Mouse (Mus musculus) megakaryocyte progenitor cell, adult 5-6 weeks (primary cell): Measurements from ENCODE around the gene Ifi205. TPM values are rescaled to one million over a fixed set of nuclear protein-coding genes. Genes with fewer than 3 reads are reported as not detected.

Experiments
- ATAC-seq: replicated peaks from 2 replicates; pipeline ENCODE4 v1.8.0; 2016; ENCODE audit warnings: mild to moderate bottlenecking, moderate TSS enrichment, inconsistent platforms; ENCODE audit not compliant: poor library complexity
- total RNA-seq, 2 experiments: library from RNA; stranded (forward) in 1 of 2; stranded (reverse) in 1 of 2; fragments of 157-497, 149-512 nt in 1 of 2; fragments of 200-1000 nt in 1 of 2; gene quantifications; 2 replicates each; pipeline versions ENCODE4 v1.2.3 to v1.2.4; 2015 to 2017

Gene Ifi205
- total RNA-seq, 2 experiments from 2014 or later, result 5.5 to 6.5 TPM

DNA sequence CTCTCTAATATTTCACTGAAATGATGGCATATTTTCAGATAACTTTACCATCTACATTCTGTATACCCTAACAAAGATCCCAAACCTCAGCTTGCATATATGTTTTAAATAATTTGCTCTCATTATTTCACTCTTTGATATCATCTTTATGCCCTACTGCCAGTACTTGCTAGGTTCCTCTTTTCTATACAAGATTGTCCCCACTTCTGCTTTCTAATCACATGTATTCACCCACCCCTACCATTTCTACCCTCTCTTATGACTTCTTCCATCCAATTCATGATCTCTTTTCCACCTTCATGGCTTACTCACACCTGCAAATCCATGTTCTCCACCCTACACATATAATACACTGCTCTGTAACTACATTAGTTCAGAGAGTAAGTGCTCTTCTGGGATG is 54.0 kb downstream of the Ifi205 start:
- peak; percentile 97 for ATAC-seq

DNA sequence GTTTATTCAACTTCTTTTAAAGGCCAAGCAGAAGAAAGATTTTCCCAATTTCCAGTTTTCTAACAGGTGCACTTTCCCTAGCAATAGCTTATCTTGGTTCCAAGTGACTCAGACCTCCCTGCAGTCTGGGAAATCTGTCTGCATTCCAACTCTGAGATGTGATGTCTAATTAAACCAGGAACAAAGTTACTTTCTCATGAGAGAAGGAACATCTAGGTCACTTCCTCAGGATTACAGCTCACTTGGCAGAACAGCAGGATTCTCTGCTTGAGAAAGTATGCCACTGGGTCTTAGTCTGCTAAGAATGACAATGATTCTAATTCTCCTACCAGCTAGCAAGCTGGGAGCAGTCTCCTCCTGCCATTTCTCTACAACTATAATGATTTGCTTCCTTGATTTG is 58.5 kb downstream of the Ifi205 start:
- ATAC-seq, result no peak

Other genes with a start within 250 kb of the Ifi205 start
- gene Ifi211, start 118.8 kb downstream of the Ifi205 start, total RNA-seq (2015), result 6.8 and 13.6 TPM in 2 replicates
- gene Ifi211, start 118.8 kb downstream of the Ifi205 start, total RNA-seq (2017), result 13.6 and 14.5 TPM in 2 replicates
- gene Mndal, start 89.3 kb downstream of the Ifi205 start, total RNA-seq (2015), result 112 and 113 TPM in 2 replicates
- 70.3 and 92.9 TPM in 2 replicates for gene Mndal, start 89.3 kb downstream of the Ifi205 start, total RNA-seq (2017)
- 59.5 and 87.9 TPM in 2 replicates for gene Ifi203, start 89.1 kb downstream of the Ifi205 start, total RNA-seq (2015)
- 29.0 and 43.0 TPM in 2 replicates for gene Ifi203, start 89.1 kb downstream of the Ifi205 start, total RNA-seq (2017)
- not detected in 2 replicates for gene Ifi202b, start 49.1 kb downstream of the Ifi205 start, total RNA-seq (2015)
- not detected in 2 replicates for gene Ifi202b, start 49.1 kb downstream of the Ifi205 start, total RNA-seq (2017)
- gene Olfr433, start 8.9 kb upstream of the Ifi205 start, total RNA-seq (2015), result 0.27 TPM in 1 of 2 replicates, not detected in the other
- 0.12 and 0.17 TPM in 2 replicates for gene Olfr433, start 8.9 kb upstream of the Ifi205 start, total RNA-seq (2017)
- gene Olfr432, start 17.4 kb upstream of the Ifi205 start, total RNA-seq (2015), result not detected in 2 replicates
- under 0.01 TPM in 1 of 2 replicates, not detected in the other for gene Olfr432, start 17.4 kb upstream of the Ifi205 start, total RNA-seq (2017)
- not detected in 2 replicates for gene Olfr430, start 34.8 kb upstream of the Ifi205 start, total RNA-seq (2015)
- not detected in 2 replicates for gene Olfr430, start 34.8 kb upstream of the Ifi205 start, total RNA-seq (2017)
- gene Olfr429, start 52.5 kb upstream of the Ifi205 start, total RNA-seq (2015), result not detected in 2 replicates
- not detected in 2 replicates for gene Olfr429, start 52.5 kb upstream of the Ifi205 start, total RNA-seq (2017)
- gene Olfr427, start 65.1 kb upstream of the Ifi205 start, total RNA-seq (2015), result not detected in 2 replicates
- not detected in 2 replicates for gene Olfr427, start 65.1 kb upstream of the Ifi205 start, total RNA-seq (2017)
- not detected in 2 replicates for gene Olfr231, start 89.4 kb upstream of the Ifi205 start, total RNA-seq (2015)
- gene Olfr231, start 89.4 kb upstream of the Ifi205 start, total RNA-seq (2017), result not detected in 2 replicates
- gene Olfr424, start 99.7 kb upstream of the Ifi205 start, total RNA-seq (2015), result not detected in 2 replicates
- gene Olfr424, start 99.7 kb upstream of the Ifi205 start, total RNA-seq (2017), result not detected in 2 replicates
- not detected in 2 replicates for gene Olfr420, start 123.8 kb upstream of the Ifi205 start, total RNA-seq (2015)
- not detected in 2 replicates for gene Olfr420, start 123.8 kb upstream of the Ifi205 start, total RNA-seq (2017)
- gene Spta1, start 141.0 kb upstream of the Ifi205 start, total RNA-seq (2015), result 1.3 and 4.1 TPM in 2 replicates
- 5.9 and 9.9 TPM in 2 replicates for gene Spta1, start 141.0 kb upstream of the Ifi205 start, total RNA-seq (2017)
- gene Olfr419, start 220.3 kb upstream of the Ifi205 start, total RNA-seq (2015), result not detected in 2 replicates
- not detected in 2 replicates for gene Olfr419, start 220.3 kb upstream of the Ifi205 start, total RNA-seq (2017)